Mouse (Mus musculus): ENCODE measurements at regions not wholly inside any gene's neighbourhood (a gene's known extent, or its start where the extent isn't known, plus 50 kb on each side); places are given as distances from the start of the nearest gene placed in this dataset.
A peak's percentile ranks its signal among the peaks of the same experiment; 100 is the strongest.

DNA sequence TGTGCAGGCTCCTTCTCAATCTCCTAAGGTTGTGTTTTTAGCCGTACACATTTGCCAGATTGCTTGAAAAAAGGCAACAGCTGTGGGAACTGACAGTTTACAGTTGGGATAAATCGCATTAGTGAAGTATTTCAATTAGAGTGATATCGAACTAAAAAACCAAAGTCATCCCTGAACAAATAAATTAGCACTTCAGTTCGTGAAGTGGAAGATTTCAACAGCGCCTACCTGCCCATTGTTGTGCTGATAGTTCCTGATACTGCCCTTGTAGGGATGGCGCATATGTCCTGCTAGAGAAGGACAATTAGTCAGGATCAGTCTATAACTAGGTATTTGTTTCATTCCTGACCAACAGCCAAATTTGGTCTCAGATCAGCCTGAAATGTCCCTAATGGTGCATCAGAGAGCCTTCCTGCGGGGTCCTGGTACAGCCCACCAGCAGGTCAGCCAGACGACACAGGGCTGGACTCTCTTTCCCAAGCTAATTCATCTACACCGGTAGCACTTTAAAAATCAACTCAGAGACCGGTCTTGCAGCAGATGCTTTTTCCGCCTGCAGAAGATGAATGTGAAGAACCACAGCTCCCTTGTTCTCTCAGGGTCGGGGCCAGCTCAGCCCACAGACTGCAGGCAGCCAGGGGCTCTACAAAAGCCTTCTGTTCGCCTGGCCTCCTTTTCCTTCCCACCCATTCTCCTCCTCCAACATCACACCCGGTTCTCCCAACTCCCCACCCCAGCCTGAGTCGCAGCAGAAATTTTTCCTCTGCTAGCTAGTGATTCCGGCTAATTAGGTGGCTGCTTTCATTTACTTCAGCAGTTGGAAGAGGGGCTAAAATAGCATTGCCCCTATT lies 146.1 kb downstream of the Psat1 start:
- DNase-seq (ENCODE audit: low spot score in 2 of 2): peak; percentile 69 to 89

DNA sequence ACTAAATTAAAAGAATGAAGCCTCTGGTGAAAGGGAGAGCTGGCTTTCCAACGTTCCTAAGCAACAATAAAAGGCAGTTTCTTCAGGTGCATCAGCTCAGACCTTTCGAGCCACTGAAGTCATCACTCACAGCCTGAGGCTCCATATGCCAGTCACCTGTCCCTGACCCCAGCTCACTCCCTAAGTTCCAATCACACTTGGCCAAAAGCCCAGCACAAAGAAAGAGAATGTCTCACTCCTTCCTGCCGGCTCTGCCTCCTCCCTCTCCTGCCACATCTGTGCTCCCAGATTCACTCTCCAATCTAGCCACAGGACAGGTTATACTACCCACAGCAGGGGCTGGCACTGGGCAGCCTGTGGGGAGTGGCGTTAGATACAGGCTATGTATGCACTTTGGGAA lies 150.7 kb downstream of the Psat1 start:
- DNase-seq (ENCODE audit: low spot score in 2 of 2): no peak

DNA sequence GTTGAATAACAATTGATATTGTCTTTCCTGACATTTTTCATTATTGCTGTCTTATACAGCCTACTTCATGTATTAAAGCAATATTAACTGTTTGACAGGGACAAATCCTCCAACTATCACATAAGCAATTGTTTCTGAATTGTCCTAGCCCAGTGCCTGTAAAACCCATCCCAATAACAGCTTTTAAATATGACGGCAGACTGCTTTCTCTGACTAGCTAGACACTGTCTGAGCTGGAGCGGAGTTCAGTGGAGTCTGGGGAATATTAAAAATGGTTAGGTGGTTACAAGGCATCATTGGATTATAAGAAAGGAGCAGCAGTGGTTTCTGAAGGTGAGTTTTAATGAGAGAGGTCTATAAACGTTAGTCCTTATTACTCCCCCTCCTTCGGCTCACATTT lies 155.2 kb downstream of the Psat1 start:
- no peak for DNase-seq (ENCODE audit: low spot score in 2 of 2)

DNA sequence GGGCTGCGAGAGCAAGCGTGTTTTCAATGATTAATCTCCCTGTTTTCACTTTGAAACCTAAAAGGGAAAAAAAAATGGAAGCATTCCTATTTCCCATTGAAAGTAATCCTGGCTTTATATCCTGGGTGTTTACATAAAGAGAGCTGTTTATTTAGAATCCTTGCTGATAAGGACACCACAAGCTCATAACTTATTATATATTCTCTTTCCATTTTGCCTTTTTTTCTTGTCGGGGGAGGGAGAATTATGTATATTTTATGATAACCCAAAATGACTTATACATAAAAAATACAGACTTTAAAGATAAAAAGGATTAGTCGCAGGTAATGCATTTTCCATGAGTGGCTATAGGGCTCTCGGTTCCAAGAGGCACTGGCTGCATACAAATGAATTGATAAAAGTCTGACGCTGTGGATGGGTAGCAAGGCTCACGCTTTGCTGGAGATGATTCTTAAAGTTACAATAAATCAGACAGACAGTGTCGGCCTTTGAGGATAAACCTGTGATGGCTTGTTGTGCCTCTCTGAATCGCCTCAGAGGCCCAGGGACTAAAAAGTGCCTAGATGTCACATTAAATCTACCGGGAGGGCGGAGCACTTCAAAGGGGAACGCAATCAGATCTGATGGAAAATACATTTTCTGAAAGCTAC lies 155.7 kb downstream of the Psat1 start:
- DNase-seq (ENCODE audit: low spot score in 2 of 2): no peak

DNA sequence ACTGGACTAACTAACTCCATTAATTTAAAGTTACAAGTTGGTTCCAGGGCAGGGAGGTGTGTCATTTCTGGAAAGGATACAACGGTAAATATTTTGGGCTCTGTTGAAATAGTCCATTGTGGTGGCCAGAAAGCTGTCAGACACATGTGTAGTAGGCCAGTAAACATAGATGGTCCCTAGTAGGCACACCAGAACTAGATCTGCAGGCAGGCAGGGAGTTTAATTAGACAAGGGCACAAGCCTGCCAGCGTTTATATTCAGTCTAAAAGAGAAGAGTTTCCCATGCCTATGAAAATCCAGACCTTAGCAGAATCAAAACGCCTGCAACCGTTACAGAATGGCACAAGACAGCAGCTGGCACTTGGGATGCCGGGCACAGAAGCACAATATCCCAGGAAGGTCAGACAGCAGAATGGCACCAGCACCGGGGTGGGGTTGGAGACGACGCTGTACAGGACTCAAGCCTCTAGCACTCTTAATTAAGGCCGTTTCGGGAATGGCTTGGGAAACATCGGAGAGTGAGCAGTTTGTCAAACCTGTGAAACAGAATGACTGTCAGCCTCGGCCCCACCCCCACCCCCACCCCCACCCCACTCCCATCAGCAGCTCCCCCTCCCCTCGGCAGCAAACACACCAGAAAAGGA lies 156.4 kb downstream of the Psat1 start:
- no peak for DNase-seq (ENCODE audit: low spot score in 2 of 2)

DNA sequence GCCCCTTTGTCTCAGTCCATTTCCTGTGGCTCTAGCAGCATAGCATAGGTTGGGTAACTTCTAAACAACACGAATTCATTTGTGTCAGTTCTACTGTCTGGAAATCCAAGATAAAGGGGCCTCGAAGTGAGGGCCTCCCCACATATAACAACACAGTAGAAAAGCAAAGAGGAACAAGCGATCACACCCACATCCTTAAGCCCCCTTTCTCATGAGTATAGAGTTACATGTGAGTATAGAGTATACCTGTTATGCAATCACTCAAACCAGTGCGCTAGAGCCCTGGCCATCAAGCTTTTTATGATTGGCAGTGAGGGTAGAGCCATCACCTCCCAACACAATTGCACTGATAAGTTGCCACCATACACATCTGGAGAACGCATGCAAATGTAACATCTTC lies 157.4 kb downstream of the Psat1 start:
- DNase-seq (ENCODE audit: low spot score in 2 of 2): no peak

DNA sequence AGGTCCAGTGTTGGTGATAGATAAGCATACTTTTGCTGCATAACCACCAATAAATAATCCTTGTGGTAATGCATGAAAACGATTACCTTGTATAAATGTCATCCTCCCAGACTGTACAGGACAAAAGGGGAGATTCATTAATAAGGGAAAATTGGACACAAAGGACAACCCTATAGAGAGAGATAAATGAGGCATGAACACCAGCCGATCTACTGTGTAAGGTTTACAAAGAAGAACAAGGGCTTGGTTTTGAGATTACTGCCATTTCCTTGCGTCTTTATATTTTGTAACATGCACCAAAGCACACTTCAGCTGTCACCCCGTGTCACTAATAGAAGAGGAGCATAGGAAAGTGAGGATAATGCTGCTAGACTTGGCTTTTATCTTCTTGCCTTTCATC lies 162.5 kb downstream of the Psat1 start:
- DNase-seq (ENCODE audit: low spot score in 2 of 2): no peak

DNA sequence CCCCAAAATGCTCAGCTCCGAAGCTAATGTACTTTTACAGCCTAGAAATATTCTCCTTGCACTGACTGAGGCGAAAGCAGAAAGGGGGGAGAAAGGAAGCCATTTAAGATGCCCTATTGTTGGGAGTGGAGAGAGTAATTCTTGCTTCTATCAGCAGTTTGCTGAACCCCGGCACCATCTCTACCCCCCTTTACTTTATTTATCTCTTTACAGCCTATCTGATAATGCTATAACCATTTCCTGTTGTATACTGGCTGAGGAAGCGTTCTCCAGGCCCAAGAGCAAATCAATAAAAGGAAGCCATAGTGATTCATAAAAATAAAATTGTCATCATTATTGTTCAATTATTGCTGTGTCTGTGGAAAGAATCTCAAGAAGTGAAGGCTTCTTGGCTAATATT lies 177.5 kb downstream of the Psat1 start:
- DNase-seq (ENCODE audit: low spot score in 2 of 2): no peak

DNA sequence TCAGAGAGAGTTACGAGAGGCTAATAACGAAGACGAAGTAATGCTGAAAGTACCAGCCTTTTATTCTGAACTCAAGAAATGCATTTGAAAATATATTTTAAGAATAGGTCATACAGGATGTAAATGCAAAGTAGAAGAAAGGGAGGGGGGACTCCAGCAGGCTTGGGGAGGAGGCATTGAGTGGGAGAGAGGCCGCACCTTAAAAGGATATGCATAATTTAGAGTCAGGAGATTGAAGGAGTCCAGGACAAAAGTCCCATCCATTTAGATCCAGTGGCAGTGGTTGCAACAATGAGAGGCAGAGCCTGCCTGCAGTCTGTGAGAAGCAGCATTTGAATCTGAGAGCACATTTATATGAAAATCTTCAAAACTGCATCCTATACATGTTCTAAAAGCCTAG lies 186.1 kb downstream of the Psat1 start:
- DNase-seq (ENCODE audit: low spot score in 2 of 2): no peak

DNA sequence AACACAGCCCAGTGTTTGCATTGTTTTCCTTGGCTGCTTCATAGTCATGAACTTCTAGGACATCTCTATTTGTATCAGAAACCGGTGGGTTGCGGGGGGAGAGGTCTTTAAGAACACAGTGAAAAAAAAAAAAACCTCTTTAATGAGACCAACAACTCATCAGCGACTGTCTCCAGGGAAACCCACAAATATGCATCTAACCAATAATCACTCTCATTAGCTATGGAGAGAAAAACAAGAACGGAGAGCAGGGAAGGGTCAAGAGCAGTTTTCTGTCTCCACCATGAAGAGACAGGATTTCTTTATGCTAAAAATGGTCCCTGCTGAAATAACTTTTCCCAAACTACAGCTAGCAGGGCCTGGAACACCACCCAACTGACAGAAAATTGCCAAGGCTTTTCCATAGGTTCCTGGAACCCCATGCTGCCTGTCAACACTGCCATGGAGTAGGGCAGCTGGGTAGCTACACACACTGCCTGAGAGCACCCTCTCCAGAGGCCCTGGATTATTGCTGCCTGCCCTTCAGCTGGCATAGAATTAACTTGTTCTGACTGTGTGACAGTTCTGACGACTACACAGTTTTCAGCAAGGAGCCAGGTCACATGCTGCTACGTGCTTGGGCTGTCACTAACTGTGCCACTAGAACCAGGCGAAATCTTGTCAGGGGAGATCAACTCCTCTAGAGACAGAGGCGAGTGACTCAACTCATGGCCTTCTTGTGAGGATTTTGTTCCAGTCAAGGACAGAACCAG lies 201.9 kb downstream of the Psat1 start:
- no peak for DNase-seq (ENCODE audit: low spot score in 2 of 2)

DNA sequence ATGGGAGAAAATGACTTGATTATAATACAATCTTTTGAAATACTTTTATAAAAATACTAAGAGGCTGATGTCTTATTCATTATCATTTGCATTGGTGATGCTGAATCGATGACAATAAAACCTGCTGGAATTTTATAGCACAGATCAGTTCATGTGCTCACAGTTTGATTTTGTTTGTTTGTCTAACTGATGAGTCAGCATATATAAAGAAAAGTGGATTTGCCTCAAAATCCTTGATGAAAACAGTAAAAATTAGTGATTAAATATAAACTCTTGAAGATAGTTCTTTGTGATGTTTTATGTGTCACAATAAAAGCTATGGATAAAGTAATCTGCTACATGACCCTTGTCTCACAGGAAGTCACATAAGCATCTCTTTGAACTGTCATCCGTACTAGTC lies 210.9 kb downstream of the Psat1 start:
- DNase-seq (ENCODE audit: low spot score in 2 of 2): no peak

DNA sequence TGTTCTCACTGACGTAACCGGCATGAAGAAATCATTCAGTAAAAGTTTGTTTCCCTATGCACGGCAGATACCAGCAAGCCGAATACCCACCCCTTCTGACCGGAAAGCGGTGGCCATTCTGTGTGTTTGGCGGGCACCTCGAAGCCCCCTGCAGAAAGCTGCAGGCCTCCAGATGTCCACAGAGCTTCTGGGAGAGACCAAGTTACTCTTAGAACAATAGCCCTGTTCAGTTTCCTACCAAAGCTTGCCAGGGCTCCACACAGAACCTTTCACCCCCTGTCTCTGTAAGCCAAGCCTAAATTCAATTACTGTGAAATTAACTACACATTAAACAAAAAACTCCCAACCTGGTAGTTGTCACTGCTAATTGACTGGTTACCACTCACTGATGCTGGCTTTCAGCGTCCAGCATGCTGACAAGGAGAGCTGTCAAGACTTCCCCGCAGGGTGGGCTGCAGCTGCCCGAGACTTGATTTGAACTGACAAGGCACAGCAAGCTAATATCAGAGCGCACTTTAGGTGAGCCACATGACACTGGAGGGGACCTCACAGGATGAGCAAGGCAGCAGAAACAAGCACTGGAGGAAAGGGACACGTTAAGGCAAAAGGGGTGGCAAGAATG lies 220.2 kb downstream of the Psat1 start:
- DNase-seq (ENCODE audit: low spot score in 2 of 2): no peak

DNA sequence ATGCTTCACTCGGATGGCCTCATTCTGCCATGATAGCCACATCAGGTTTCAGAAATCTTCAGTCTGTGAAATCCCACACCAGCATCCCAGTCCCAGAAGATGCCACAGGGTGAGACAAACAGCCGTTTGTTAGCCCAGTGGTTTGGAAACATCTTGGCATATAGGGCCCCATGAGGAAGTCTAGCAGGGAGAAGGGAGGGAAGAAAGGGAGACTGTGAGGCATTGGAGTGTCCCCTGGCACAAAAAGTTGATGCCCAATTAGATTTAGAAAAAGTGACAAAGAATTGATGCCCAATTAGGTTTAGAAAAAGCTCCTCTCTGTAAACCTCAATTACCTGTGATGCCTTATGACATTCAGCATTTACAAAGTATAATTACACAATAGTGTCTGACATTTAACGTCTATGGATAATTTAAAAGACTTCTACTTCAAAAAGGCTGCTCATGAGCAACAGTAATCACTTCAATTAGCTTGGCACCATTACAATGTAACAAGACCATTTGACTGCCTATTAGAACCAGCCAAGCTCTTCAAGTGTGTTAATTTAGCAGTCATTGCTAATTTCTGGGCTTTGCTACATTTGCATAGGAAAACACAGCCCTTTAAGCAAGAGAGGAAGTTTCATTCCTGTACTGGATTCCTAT lies 254.6 kb downstream of the Psat1 start:
- DNase-seq (ENCODE audit: low spot score in 2 of 2): peak; percentile 3 to 22

DNA sequence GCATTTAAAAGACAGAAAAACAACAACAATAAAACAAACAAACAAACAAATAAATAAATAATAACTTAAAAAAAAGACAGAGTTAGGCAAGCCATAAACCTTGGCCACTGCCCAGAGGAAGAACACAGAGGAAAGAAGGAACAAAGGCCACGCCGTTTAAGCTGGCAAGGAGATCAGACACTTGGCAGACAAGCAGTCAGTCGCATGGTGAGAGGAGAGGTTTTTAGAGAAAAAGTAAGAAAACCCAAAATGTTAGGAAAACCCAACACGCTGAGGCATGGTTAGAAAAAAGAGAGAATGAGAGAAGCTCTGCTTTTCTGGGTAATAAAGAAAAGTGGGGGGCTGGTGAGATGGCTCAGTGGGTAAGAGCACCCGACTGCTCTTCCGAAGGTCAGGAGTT lies 277.1 kb downstream of the Psat1 start:
- DNase-seq (ENCODE audit: low spot score in 2 of 2): peak in 1 of 2 experiments; percentile 41

DNA sequence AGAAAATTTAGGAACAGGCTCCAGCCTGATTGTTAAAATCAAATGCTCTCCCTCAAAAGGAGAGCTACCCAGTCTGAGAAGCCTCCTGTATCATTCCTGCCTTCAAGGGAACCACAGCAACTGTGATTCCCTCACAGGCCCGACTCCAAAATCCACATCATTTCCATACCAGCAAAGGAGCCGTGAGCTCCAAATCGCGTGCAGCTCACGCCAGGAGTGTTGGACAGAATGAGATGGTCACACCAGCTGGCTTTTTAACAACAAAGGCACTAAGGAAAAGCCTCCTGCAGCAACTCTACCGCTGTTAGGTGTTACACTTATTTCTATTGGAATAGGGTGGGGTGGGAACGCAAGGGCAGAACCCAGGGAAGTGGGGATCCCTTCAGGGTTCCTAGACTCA lies 277.6 kb downstream of the Psat1 start:
- no peak for DNase-seq (ENCODE audit: low spot score in 2 of 2)

DNA sequence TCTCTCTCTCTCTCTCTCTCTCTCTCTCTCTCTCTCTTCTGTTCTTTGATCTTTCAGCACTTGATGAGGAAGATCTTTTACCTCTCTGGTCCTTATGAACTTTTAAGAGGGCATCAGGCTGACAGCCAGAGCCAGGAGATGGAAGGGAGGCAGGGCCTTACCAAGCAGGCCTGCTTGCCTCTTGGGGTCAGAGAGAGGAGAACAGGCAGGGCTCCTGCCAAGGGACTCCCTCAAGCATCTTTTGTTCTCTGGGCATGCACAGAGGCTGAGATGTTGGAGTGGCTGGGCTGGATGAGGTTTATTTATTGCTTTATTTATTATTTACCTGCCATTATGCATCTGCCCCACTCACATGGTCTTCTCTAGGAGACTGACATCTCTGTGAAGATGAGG lies 278.5 kb downstream of the Psat1 start:
- DNase-seq (ENCODE audit: low spot score in 2 of 2): no peak

DNA sequence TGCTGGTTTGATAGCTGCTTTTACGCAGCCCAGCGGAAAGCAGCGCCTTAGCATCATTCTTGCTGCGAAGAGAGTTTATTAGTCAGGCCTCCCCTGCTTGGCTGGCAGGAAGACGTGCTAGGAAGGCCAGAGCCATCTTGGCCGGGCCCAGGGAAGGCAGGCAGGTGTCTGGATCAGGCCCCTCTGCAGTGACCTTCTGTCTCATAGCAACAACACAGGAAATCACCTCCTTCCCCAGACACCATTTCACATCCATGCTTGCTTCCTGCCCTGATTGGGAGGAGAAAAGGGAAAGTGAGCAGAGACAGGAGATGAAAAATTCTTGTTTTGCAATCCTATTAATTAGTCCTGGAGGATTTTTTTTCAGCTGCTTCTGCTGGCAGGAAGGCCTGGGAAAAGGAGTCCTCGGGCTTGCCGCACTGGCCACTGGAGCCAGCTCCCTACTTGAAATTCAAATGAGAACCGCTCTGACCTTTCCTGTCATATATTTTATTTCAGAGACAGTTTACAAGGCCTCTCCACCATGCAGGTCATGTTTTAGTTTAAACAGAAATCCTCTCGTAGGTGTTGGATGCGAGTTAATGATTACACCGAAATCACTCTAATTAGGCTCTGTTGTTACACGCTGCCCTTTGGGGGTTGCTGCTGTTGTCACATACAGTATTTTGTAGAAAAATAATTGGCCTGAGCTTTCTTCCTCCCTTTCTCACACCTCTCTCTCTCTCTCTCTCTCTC lies 279.1 kb downstream of the Psat1 start:
- peak; percentile 40 to 54 for DNase-seq (ENCODE audit: low spot score in 2 of 2)

DNA sequence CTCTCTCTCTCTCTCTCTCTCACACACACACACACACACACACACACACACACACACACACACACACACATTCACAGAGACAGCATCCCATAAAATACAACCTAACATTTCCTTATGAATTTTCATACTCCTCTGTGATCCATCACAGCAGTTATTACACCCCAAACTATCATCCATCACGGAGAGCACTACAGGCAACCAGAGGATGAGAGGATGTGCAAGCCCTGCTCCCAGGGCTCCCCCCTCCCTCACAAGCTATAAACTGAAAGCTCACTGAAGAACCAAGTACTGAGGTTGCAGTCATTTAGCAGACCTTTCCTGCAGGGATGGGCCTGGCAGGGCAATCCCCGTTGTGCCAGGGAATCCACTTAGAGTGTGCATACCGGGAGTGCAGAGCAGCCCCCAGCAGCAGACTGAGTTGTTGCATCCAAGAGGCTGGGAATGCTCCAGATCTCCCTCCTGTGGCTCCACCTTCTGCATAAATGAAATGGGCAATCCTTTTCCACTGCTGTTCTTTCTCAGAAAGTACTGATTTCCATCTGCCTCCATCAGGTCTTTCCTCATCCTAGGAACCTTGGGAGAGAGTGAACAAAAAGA lies 283.4 kb downstream of the Psat1 start:
- no peak for DNase-seq (ENCODE audit: low spot score in 2 of 2)

DNA sequence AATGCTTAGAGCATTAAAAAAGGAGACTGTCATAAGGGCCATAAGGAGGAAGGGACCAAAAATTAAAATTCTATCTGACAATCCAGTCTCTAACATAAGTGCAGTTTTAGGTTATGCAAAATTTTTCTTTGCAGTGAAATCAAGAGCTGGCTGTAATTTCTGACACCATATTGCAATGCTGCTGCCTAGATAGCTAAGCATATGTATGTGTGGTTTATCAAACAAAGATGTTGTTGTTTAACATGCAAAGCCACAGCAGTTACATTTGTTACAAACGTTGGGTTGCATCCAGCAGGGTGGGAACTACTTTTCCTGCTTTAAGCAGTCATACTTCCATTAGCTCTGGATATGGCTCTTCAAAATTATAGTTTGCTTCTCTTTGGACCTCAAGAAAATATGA lies 288.5 kb downstream of the Psat1 start:
- DNase-seq (ENCODE audit: low spot score in 2 of 2): no peak

DNA sequence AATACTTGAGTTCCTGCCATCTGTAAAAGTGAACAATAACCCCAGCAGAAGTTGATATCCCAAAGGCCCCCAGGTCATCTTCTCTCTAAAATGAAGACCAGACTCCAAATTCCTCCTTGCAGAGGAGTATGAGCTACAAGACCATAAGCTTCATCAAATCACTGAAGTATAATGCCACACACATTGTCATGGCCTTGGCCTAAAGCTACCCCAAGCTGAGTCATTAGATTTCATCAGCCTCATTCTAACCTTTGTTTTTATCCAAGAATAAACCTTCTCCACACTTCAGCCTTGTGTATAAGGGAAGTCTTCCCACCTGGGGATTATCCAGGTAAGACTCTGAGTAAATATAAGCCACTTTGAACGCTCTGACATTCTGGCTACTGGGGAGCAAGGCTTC lies 289.3 kb downstream of the Psat1 start:
- no peak for DNase-seq (ENCODE audit: low spot score in 2 of 2)

All from layer of hippocampus, postnatal 14 days (tissue).